Mouse (Mus musculus) heart, embryonic 16.5 days (tissue): ENCODE results near the gene Trmt13. TPM values are rescaled to one million over a fixed set of nuclear protein-coding genes. Genes with fewer than 3 reads are reported as not detected.
A peak's percentile ranks its signal among the peaks of the same experiment; 100 is the strongest.

Source experiments
- ATAC-seq: fragments of 200-750 bp; cut with Nextera tagmentation; replicated peaks from 2 replicates; pipeline ENCODE4 v1.8.0; 2017; ENCODE audit warnings: moderate number of reproducible peaks; ENCODE audit not compliant: insufficient read depth, low FRiP score; ENCODE audit errors: extremely low read depth
- H3K27ac ChIP-seq: fragments of 300-500 bp; sonication (generic); 2 replicates; pipeline ENCODE4 v1.5.1; 2014; ENCODE audit warnings: mild to moderate bottlenecking, low read length, control low read depth, moderate library complexity
- H3K27me3 ChIP-seq: fragments of 300-500 bp; sonication (generic); 2 replicates; pipeline ENCODE4 v1.6.1; 2014; ENCODE audit warnings: low read length, mixed read lengths; ENCODE audit not compliant: control insufficient read depth, insufficient read depth
- H3K36me3 ChIP-seq: fragments of 300-500 bp; sonication (generic); 2 replicates; pipeline ENCODE4 v1.6.1; 2014; ENCODE audit not compliant: control insufficient read depth, insufficient read depth
- H3K4me1 ChIP-seq: fragments of 300-500 bp; sonication (generic); 2 replicates; pipeline ENCODE4 v1.6.1; 2014; ENCODE audit warnings: low read length, mixed read lengths; ENCODE audit not compliant: control insufficient read depth, insufficient read depth
- H3K4me2 ChIP-seq: fragments of 300-500 bp; sonication (generic); 2 replicates; pipeline ENCODE4 v1.6.1; 2014; ENCODE audit warnings: low read depth, mild to moderate bottlenecking, control low read depth, low read length
- H3K4me3 ChIP-seq: fragments of 300-500 bp; sonication (generic); 2 replicates; pipeline ENCODE4 v1.5.1; 2014; ENCODE audit warnings: mild to moderate bottlenecking, control low read depth, low read length
- H3K9ac ChIP-seq: fragments of 300-500 bp; sonication (generic); 2 replicates; pipeline ENCODE4 v1.6.1; 2014; ENCODE audit warnings: low read length, control low read depth
- H3K9me3 ChIP-seq: fragments of 300-500 bp; sonication (generic); replicated peaks from 2 replicates; pipeline ENCODE4 v1.6.1; 2016; ENCODE audit warnings: low read length; ENCODE audit not compliant: control insufficient read depth
- WGBS: fragments of 180-500 bp; shearing (Covaris S2); extraction: QIAGEN DNeasy Blood & Tissue Kit; methylation state at CpG from one replicate; pipeline ENCODE4 v1.1.7; 2014; 5-methylcytosine and 5-hydroxymethylcytosine counted together
- polyA plus RNA-seq: library from polyadenylated mRNA; unstranded; fragments of >200 nt; fragmentation: Nextera tagmentation; extraction: Ambion mirVana; gene quantifications from 2 replicates; pipeline ENCODE4 v1.2.1, GENCODE M21; 2015

The Trmt13 gene
- polyA plus RNA-seq, 1 experiment from 2014 or later: 18.9 TPM

DNA sequence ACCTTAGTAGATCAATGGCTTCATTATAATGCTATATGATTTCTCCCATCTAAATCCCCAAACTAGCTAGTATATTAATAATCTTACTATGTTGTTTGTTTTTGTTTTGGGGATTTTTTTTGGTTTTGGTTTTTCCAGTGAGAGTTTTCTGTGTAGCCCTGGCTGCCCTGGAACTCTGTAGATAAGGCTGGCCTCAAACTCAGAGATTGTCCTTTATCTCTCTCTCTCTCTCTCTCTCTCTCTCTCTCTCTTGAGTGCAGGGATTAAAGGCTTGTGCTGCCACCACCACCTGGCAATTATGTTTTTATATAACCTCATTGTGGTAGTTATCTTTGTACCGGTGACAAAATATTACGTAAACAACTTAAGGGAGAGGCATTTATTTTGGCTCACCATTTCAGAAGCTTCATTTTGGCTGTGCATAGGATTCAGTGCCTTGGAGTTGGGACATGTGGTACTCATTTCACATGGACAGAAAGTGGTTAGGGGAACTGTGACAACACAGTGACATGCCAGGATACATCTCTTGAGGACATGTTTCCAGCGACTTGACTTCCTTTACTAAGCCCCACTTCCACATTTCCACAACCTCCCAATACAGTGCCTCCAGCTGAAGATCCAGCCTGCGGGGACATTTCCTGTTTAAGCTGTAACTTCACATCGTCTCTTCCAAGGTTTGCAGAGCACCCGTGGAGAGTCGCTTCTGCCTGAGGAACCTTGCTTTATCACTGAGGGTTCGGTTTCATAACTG is 1.1 kb upstream of the Trmt13 start:
- Histone ChIP-seq H3K9me3 (no peaks in the 10 kb centered on the region), H3K4me1 (no peaks in the 10 kb centered on the region), H3K9ac (no peak overlapping the region), H3K4me3 (no peak overlapping the region), H3K27me3 (no peaks in the 10 kb centered on the region), H3K4me2 (no peak overlapping the region), H3K36me3 (peaks cover 33% of the 10 kb centered on the region), H3K27ac (no peak overlapping the region)
- ATAC-seq: no peak
- WGBS: 79% methylated on average over 8 of the region's 8 CpGs

DNA sequence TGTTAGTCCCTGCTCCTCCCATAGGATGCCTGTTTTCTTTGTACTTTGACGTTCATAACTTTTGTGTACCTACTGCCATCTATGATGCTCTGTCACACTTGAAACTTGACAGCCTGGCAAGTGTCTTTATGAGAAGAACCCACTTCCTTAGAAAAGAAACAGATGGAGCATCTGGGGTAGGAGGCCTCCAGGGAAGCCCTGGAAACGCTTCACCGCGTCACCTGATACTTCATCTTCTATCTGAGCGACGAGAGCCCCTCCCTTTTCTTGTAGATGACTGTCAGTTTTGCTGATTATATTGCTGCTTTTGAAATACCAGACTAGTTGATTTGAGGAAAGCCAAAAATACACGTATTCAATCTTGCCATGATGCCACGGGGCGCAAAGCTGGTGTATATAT is 9.8 kb downstream of the Trmt13 start:
- Histone ChIP-seq H3K27ac (no peak overlapping the region), H3K27me3 (no peaks in the 10 kb centered on the region), H3K4me2 (no peak overlapping the region), H3K4me1 (no peaks in the 10 kb centered on the region), H3K4me3 (no peak overlapping the region), H3K9ac (no peak overlapping the region), H3K9me3 (no peaks in the 10 kb centered on the region), H3K36me3 (peaks cover 8% of the 10 kb centered on the region)
- WGBS: 66% methylated on average over 9 of the region's 9 CpGs
- no peak for ATAC-seq

DNA sequence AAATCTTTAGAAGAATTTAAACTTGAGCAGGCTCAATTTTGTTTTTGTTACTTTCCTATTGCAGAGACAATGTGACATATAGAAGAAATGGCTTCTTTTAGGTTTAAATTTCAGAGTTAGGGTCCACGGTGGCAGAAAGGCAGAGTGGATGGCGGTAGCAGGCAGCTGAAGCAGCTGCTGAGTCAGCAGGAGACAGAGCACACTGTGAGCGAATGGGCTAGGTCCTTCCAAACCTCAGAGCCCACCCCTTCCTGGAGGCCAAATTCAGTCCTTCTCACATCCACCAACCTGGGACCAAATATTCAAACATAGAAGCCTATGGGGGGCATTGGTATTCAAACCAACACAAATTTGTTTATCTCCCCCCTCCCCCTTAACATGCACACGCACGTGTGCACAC is 12.6 kb downstream of the Trmt13 start:
- H3K27ac ChIP-seq: no peak overlapping the region
- no peak for ATAC-seq
- H3K9me3 ChIP-seq: no peaks in the 10 kb centered on the region
- no peaks in the 10 kb centered on the region for H3K27me3 ChIP-seq
- no peak overlapping the region for H3K4me2 ChIP-seq
- no peaks in the 10 kb centered on the region for H3K4me1 ChIP-seq
- no peak overlapping the region for H3K4me3 ChIP-seq
- peaks cover 3% of the 10 kb centered on the region for H3K36me3 ChIP-seq
- no peak overlapping the region for H3K9ac ChIP-seq
- 93% methylated on average over 5 of the region's 5 CpGs for WGBS

DNA sequence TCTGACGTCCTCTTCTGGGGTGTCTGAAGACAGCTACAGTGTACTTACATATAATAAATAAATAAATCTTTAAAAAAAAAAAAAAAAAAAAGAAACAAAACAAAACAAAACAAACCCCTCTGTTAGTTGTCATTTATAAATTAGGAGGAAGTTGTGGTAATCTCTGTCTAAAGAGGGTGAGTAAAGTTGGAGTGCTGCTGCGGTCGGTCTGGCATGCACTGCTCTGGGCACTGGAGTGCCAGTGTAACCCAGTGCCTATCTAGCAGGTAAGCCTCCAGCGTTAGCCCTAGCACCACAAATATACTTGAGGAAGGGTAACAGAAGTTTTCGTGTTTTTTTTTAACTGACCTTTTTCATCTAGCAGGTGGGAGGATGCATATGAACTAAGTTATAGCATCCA is 13.4 kb downstream of the Trmt13 start:
- H3K27me3 ChIP-seq: no peaks in the 10 kb centered on the region
- 87% methylated on average over 5 of the region's 5 CpGs for WGBS

DNA sequence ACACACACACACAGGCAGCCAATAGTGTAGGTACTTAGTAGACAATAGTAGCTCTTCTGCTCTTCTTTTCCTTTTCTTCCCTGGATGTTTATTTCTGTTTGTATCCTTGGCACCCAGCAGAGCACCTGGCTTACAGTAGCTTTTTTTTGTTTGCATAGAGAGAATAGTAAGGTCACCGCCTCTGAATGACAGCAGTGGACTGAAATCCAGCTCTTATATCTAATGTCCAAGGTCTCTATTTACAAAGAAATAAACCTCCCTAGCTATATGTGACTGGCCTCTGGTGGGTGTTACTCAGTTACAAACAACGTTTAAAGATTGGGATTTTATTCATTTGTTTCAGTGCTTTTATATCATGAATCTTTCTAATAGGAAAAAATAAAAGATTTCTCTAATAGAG is 14.7 kb downstream of the Trmt13 start:
- no peaks in the 10 kb centered on the region for H3K27me3 ChIP-seq
- H3K36me3 ChIP-seq: no peaks in the 10 kb centered on the region
- H3K4me1 ChIP-seq: peaks cover 6% of the 10 kb centered on the region
- no peak overlapping the region for H3K9ac ChIP-seq
- H3K27ac ChIP-seq: no peak overlapping the region
- H3K4me2 ChIP-seq: no peak overlapping the region
- no peaks in the 10 kb centered on the region for H3K9me3 ChIP-seq
- H3K4me3 ChIP-seq: no peak overlapping the region
- 77% methylated on average over 2 of the region's 2 CpGs for WGBS
- no peak for ATAC-seq

More for the DNA sequence above, 13.4 kb downstream of the Trmt13 start:
- Histone ChIP-seq H3K4me2 (no peak overlapping the region), H3K4me3 (no peak overlapping the region), H3K27ac (no peak overlapping the region), H3K9me3 (no peaks in the 10 kb centered on the region), H3K4me1 (peaks cover 1% of the 10 kb centered on the region), H3K9ac (no peak overlapping the region), H3K36me3 (peaks cover under 1% of the 10 kb centered on the region)
- ATAC-seq: no peak

DNA sequence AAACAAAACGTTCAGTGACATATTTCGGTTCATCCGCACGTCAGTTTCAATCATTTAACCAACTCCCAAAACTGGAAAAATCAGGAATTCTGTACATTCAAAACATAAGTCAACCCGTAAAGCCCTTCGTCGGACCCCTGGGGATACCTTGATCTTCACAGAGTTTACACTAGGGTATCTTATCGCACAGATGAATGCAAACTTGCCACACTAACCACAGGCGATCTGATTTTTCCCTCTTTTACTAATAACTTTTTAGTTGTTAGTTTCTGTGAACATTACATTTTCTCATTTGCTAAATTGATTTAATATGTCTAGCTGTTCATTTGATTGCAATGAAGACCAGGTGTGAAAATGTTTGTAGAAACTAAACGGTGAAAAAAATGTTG is 18.8 kb downstream of the Trmt13 start:
- no peak for ATAC-seq
- Histone ChIP-seq H3K4me2 (peak overlapping the region; percentile 81), H3K36me3 (peaks cover 9% of the 10 kb centered on the region), H3K4me3 (peak overlapping the region; percentile 98), H3K4me1 (peaks cover 6% of the 10 kb centered on the region), H3K27me3 (no peaks in the 10 kb centered on the region), H3K9me3 (no peaks in the 10 kb centered on the region), H3K27ac (no peak overlapping the region), H3K9ac (peak overlapping the region; percentile 84)
- WGBS: 5% methylated on average over 10 of the region's 10 CpGs

DNA sequence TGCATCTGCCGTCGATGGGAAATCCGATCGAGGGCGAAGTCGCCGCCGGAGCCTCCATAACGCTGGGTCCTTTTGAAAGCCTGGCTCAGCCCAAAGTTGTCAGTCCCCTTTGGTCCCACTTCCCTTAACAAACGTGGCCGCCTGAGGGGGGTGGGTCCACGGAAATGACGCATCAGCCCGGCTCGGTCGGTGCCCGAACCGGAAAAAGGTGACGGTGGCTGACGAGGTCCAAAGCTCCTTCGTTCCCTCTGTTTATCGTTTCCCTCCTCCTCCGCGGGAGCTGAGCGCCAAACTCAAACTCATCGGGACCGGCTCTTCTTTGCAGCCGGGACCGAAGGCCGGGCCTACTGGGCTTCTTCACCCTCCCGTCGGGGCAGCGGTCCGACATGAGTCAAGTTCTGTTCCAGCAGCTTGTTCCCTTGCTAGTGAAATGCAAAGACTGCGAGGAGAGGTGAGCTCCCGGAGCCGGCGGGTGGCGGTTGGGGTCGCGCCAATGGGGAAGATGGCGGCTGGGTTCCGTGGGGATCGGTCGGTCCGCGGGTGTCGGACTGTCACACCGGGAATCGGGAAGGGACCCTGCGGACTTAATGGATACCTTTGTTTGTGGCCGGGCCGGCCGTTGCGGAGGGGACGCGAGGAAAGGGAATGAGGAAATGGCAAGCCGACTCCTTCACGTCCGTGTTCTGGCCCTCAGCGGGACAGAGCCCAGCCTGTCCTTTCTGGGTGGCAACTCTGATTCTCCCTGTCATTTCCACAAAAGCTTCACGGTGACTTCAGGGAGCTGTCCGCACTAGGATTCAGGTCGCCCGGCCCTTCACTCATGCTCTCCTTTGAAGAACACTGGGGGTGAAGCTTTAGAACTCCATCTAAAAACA is 19.4 kb downstream of the Trmt13 start, which contains the start of gene Sass6:
TSS of gene Sass6 (plus strand) at position 255 of the 875 bp plus-strand sequence.
- H3K4me2 ChIP-seq: peak within 1 kb of the TSS; percentile 81
- H3K36me3 ChIP-seq: peaks cover 11% of the 10 kb centered on the region
- peak within 1 kb of the TSS; percentile 98 for H3K4me3 ChIP-seq
- under 1% methylated on average over 65 of the region's 65 CpGs for WGBS
- peak; percentile 93 for ATAC-seq
- no peaks in the 10 kb centered on the region for H3K27me3 ChIP-seq
- peak within 1 kb of the TSS; percentile 88 for H3K27ac ChIP-seq
- H3K4me1 ChIP-seq: peaks cover 6% of the 10 kb centered on the region
- H3K9me3 ChIP-seq: no peaks in the 10 kb centered on the region
- peak within 1 kb of the TSS; percentile 92 for H3K9ac ChIP-seq

DNA sequence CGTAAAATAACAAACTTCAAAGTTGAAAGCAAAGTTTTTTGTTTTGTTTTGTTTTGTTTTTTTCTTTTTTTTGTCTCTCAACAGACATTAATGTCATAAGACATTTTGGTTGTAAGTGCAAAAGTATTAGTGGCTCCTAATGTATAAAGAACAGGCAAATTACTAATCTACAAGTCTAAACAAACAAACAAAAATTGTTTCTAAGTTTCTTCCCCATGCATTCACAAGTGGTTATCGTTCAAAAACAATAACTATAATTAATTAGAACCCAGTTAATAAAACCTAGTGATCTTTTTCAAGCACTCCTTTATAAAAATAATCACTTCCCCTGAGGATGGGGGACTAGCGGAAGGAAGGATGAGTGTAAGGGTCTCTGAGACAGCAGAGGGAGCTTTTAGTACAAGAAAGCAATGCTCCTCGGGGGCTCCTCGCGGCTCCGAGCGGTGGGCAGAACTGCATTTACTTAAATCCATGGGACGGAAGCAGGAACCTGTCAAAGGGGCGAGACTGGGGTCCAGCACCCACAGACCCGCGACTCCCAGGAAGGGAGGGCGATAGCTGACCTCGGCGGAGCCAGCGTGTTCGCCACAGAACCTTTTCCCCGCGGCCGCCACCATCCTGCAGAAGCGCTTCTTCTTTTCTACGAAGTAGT is 20.2 kb downstream of the Trmt13 start:
- Histone ChIP-seq H3K9ac (peak overlapping the region; percentile 92), H3K9me3 (no peaks in the 10 kb centered on the region), H3K4me3 (peak overlapping the region; percentile 98), H3K27me3 (no peaks in the 10 kb centered on the region), H3K4me2 (peak overlapping the region; percentile 65), H3K36me3 (peaks cover 19% of the 10 kb centered on the region), H3K27ac (peak overlapping the region; percentile 88), H3K4me1 (peaks cover 6% of the 10 kb centered on the region)
- WGBS: 2% methylated on average over 22 of the region's 22 CpGs
- ATAC-seq: peak; percentile 63
